Mouse (Mus musculus) bone marrow, adult 2 months (tissue): ENCODE results near the gene Olfr149. TPM values are rescaled to one million over a fixed set of nuclear protein-coding genes. Genes with fewer than 3 reads are reported as not detected.

ENCODE experiments used
- H3K27ac ChIP-seq: fragments of 200-500 bp; 2 replicates; pipeline ENCODE4 v1.5.1; 2012; ENCODE audit warnings: low read depth, mild to moderate bottlenecking, control low read depth, inconsistent platforms, low read length; ENCODE audit not compliant: control insufficient read depth, poor library complexity, insufficient read depth
- H3K4me1 ChIP-seq: fragments of 200-500 bp; 2 replicates; pipeline ENCODE4 v1.6.1; 2011; ENCODE audit warnings: low read length; ENCODE audit not compliant: control insufficient read depth, insufficient read depth
- H3K4me3 ChIP-seq: fragments of 200-500 bp; replicated peaks from 2 replicates; pipeline ENCODE3; 2011; ENCODE audit warnings: mild to moderate bottlenecking, low read depth, low read length, control low read depth; ENCODE audit not compliant: control insufficient read depth
- CTCF ChIP-seq: fragments of 200-500 bp; IDR thresholded peaks from 2 replicates; pipeline ENCODE4 v1.5.1; 2011; ENCODE audit warnings: low read length, control low read depth; ENCODE audit not compliant: control insufficient read depth, insufficient read depth
- POLR2A ChIP-seq: fragments of 200-500 bp; IDR thresholded peaks from 2 replicates; pipeline ENCODE4 v1.6.1; 2011; ENCODE audit warnings: low read depth, mild to moderate bottlenecking, control low read depth, low read length, borderline replicate concordance; ENCODE audit not compliant: control insufficient read depth
- WGBS: fragments of 180-500 bp; shearing (Covaris S2); methylation state at CpG from one replicate; pipeline ENCODE4 v1.1.7; 2018; 5-methylcytosine and 5-hydroxymethylcytosine counted together
- polyA plus RNA-seq: library from polyadenylated mRNA; stranded (reverse); fragments of >200 nt; gene quantifications from 2 replicates; pipeline ENCODE4 v1.2.4, GENCODE M21; 2011; ENCODE audit warnings: low replicate concordance; ENCODE audit not compliant: missing spikeins, insufficient read depth, insufficient read length

The Olfr149 gene
- polyA plus RNA-seq, 1 experiment = not detected

DNA sequence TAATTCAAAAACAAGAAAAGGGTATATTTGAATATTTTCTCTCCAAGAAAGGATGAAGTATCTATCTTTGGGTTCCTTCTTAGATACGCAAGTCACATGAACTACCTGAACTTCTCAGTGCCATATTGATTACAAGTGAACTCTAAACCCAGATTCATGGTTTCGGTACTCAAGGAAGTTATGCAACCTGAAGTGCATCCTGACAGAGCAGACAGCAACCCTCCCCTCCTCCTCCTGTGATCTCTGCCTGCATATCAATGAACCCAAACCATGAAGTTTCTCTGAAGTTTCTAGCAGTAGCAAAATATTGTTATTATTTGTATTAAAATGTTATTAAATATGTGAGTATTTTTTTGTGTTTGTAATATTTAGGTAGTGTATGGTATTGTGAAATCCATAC lies 28.4 kb downstream of the Olfr149 start:
- no peaks in the 10 kb centered on the region for H3K4me1 ChIP-seq

GRCm38 (mm10) chr9:39674820-39675219 lies 32.1 kb downstream of the Olfr149 start:
- H3K4me1 ChIP-seq = no peaks in the 10 kb centered on the region
- H3K27ac ChIP-seq = no peak overlapping the region
- WGBS = 61% methylated on average over 2 of the region's 2 CpGs
- H3K4me3 ChIP-seq = no peak overlapping the region
- TF ChIP-seq POLR2A (no peak), CTCF (no peak)

More for the DNA sequence above, 28.4 kb downstream of the Olfr149 start:
- 58% methylated on average over 2 of the region's 2 CpGs for WGBS
- Histone ChIP-seq H3K27ac (no peak overlapping the region), H3K4me3 (no peak overlapping the region)
- TF ChIP-seq CTCF (no peak), POLR2A (no peak)

- Histone ChIP-seq H3K27ac (no peak overlapping the region), H3K4me1 (no peaks in the 10 kb centered on the region), H3K4me3 (no peak overlapping the region)
- no peak for TF ChIP-seq CTCF
- TF ChIP-seq POLR2A = no peak
- WGBS = 73% methylated on average over 2 of the region's 2 CpGs
Measured at GRCm38 (mm10) chr9:39669723-39670122, 37.2 kb downstream of the Olfr149 start.

GRCm38 (mm10) chr9:39666905-39667304 lies 40.0 kb downstream of the Olfr149 start, which contains the start of gene Olfr963:
Olfr963 (plus strand) TSS chr9:39667205.
- WGBS = 62% methylated on average over 1 of the region's 1 CpGs
- H3K27ac ChIP-seq = no peak within 1 kb of the TSS
- TF ChIP-seq POLR2A (no peak), CTCF (no peak)
- H3K4me1 ChIP-seq = no peaks in the 10 kb centered on the region
- H3K4me3 ChIP-seq = no peak within 1 kb of the TSS

DNA sequence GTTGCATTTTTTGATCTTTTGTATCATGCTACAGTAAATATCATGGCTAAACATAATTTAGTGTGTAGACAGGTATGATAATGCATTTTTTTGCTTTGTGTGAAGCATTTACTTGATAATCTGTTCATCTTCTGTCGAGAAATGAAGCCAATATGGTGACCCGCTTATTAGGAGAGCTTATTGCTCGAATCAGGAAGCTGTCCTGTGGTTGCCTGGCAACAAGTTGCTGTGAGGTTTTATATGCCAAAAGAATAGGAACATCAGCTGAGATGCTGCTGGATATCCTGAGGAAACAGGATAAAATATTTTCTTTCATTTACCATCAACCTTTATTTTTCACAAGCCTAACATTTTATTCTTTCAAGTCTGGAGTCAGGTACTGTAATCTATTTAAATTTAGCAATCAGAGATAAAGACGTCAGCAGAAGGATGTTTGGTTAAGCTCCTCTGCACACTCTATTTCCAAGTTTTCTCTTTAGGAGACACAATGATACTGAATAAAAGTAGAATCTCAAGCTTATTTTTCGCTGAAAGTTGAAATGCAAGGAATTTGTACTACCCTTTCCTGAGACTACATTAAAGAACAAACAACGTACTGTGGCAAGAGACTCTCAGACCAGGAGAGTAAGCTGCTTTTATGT lies 52.0 kb downstream of the Olfr149 start:
- no peak overlapping the region for H3K4me3 ChIP-seq
- H3K4me1 ChIP-seq = no peaks in the 10 kb centered on the region
- 67% methylated on average over 6 of the region's 6 CpGs for WGBS
- H3K27ac ChIP-seq = no peak overlapping the region
- TF ChIP-seq POLR2A (no peak), CTCF (no peak)

Other genes with a start within 250 kb of the Olfr149 start
- gene Olfr955, start 235.2 kb downstream of the Olfr149 start, polyA plus RNA-seq = not detected in 2 replicates
- gene Olfr44, start 213.1 kb downstream of the Olfr149 start, polyA plus RNA-seq = not detected in 2 replicates
- not detected in 2 replicates for gene Olfr957, start 191.3 kb downstream of the Olfr149 start, polyA plus RNA-seq
- not detected in 2 replicates for gene Olfr958, start 153.1 kb downstream of the Olfr149 start, polyA plus RNA-seq
- gene Olfr959, start 131.5 kb downstream of the Olfr149 start, polyA plus RNA-seq = not detected in 2 replicates
- gene AW551984, start 102.7 kb downstream of the Olfr149 start, polyA plus RNA-seq = 0.35 TPM in 1 of 2 replicates, not detected in the other
- gene Olfr148, start 96.5 kb downstream of the Olfr149 start, polyA plus RNA-seq = not detected in 2 replicates
- gene Olfr960, start 85.7 kb downstream of the Olfr149 start, polyA plus RNA-seq = not detected in 2 replicates
- not detected in 2 replicates for gene Olfr961, start 62.0 kb downstream of the Olfr149 start, polyA plus RNA-seq
- not detected in 2 replicates for gene Olfr963, start 39.9 kb downstream of the Olfr149 start, polyA plus RNA-seq
- gene Olfr965, start 4.2 kb upstream of the Olfr149 start, polyA plus RNA-seq = not detected in 2 replicates
- 1.1 and 5.3 TPM in 2 replicates for gene Olfr150, start 23.9 kb upstream of the Olfr149 start, polyA plus RNA-seq
- not detected in 2 replicates for gene Olfr967, start 39.1 kb upstream of the Olfr149 start, polyA plus RNA-seq
- not detected in 2 replicates for gene Olfr968, start 76.1 kb upstream of the Olfr149 start, polyA plus RNA-seq
- gene Olfr969, start 83.8 kb upstream of the Olfr149 start, polyA plus RNA-seq = not detected in 2 replicates
- not detected in 2 replicates for gene Olfr970, start 101.7 kb upstream of the Olfr149 start, polyA plus RNA-seq
- gene Olfr971, start 129.8 kb upstream of the Olfr149 start, polyA plus RNA-seq = 0.65 TPM in 1 of 2 replicates, not detected in the other
- gene Olfr972, start 159.3 kb upstream of the Olfr149 start, polyA plus RNA-seq = not detected in 2 replicates
- gene Olfr229, start 200.2 kb upstream of the Olfr149 start, polyA plus RNA-seq = not detected in 2 replicates
- gene Olfr974, start 230.4 kb upstream of the Olfr149 start, polyA plus RNA-seq = not detected in 2 replicates
- gene Olfr975, start 244.9 kb upstream of the Olfr149 start, polyA plus RNA-seq = not detected in 2 replicates